Mouse (Mus musculus) Patski (cell line): ENCODE results near the gene Ceacam1. TPM values are rescaled to one million over a fixed set of nuclear protein-coding genes. Genes with fewer than 3 reads are reported as not detected.

Experiments used
- ATAC-seq: fragments of 100-300 bp; one replicate; pipeline ENCODE4 v1.8.0; 2021
- CTCF ChIA-PET: fragments of 350-600 bp; sonication (Branson Sonifier 250); formaldehyde crosslinking; loops from one replicate; lab custom pipeline; 2022; ENCODE audit warnings: inconsistent platforms; lab: Charles Lee
- POLR2A ChIA-PET: fragments of 350-600 bp; sonication (Branson Sonifier 250); formaldehyde crosslinking; loops from one replicate; lab custom pipeline; 2022; ENCODE audit warnings: antibody characterized with exemption, inconsistent platforms; lab: Charles Lee
- DNase-seq: peaks from one replicate; pipeline ENCODE4 v3.0.0-alpha.2; 2011; ENCODE audit warnings: low read depth, low spot score
- H3K27me3 ChIP-seq: fragments of 371-371 bp; one replicate; pipeline ENCODE4 v1.5.1; 2021
- CTCF ChIP-seq: fragments of 100-300 bp; IDR thresholded peaks from one replicate; pipeline ENCODE4 v1.5.1; 2021
- in situ Hi-C: fragments of 300-500 bp; cut with MboI; formaldehyde crosslinking; loops from 3 replicates; pipeline ENCODE4 v1.11.1; 2018; ENCODE audit warnings: low pct_unique_long_range_greater_than_20kb, mixed read lengths
- polyA plus RNA-seq: library from polyadenylated mRNA; unstranded; gene quantifications from one replicate; pipeline ENCODE4 v1.2.3, GENCODE M21; 2021

Gene Ceacam1
- polyA plus RNA-seq, 1 experiment from 2014 or later, result 1.2 TPM

DNA sequence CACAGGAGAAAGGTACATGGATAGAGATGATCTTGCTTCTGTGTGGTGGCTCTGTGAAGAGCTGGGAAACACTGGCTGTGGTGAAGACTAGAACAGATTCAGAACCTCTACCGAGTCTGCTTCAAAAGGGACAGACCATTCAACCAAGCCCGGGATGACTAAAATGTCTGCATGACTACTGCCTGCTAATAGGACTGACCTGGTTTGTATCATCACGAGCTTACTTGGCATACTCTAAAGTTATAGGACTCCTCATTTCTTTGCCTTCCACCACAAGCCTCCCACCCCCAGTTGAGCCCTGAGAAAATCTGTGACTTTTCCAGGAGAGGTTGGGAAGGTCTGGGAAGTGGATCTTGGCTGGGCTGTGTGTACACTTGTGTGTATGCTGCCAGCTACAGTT lies 65.5 kb downstream of the Ceacam1 start:
- no peak for DNase-seq
- ChIA-PET POLR2A (no interaction called here), CTCF (interaction anchor here (1.0 to 3.1 kb wide), 2 partner anchors 9 to 32 kb away, joined by 3 to 14 read pairs; no protein-coding TSS in a partner anchor)
- in situ Hi-C loops, result no loop called here
- ATAC-seq, result no peak
- no peak for TF ChIP-seq CTCF
- no peaks in the 10 kb centered on the region for H3K27me3 ChIP-seq

Other genes starting within 250 kb of the Ceacam1 start
- gene Gsk3a, start 239.8 kb downstream of the Ceacam1 start, polyA plus RNA-seq, result 93.7 TPM
- gene Erf, start 226.8 kb downstream of the Ceacam1 start, polyA plus RNA-seq, result 45.9 TPM
- 138 TPM for gene Cic, start 209.9 kb downstream of the Ceacam1 start, polyA plus RNA-seq
- 157 TPM for gene Pafah1b3, start 179.6 kb downstream of the Ceacam1 start, polyA plus RNA-seq
- gene Prr19, start 176.2 kb downstream of the Ceacam1 start, polyA plus RNA-seq, result 0.18 TPM
- gene Tmem145, start 171.5 kb downstream of the Ceacam1 start, polyA plus RNA-seq, result 1.7 TPM
- 105 TPM for gene Megf8, start 160.4 kb downstream of the Ceacam1 start, polyA plus RNA-seq
- gene Cnfn, start 107.9 kb downstream of the Ceacam1 start, polyA plus RNA-seq, result not detected
- 13.2 TPM for gene Lipe, start 78.9 kb downstream of the Ceacam1 start, polyA plus RNA-seq
- gene Cxcl17, start 64.7 kb downstream of the Ceacam1 start, polyA plus RNA-seq, result 0.10 TPM
- gene Ceacam2, start 62.3 kb upstream of the Ceacam1 start, polyA plus RNA-seq, result 0.28 TPM
- gene Erich4, start 138.3 kb upstream of the Ceacam1 start, polyA plus RNA-seq, result not detected
- gene Dmac2, start 141.8 kb upstream of the Ceacam1 start, polyA plus RNA-seq, result 43.3 TPM
- gene B3gnt8, start 149.1 kb upstream of the Ceacam1 start, polyA plus RNA-seq, result 0.23 TPM
- gene Bckdha, start 181.4 kb upstream of the Ceacam1 start, polyA plus RNA-seq, result 72.5 TPM
- 32.9 TPM for gene Exosc5, start 181.6 kb upstream of the Ceacam1 start, polyA plus RNA-seq
- 0.49 TPM for gene Tmem91, start 197.6 kb upstream of the Ceacam1 start, polyA plus RNA-seq
- gene B9d2, start 203.2 kb upstream of the Ceacam1 start, polyA plus RNA-seq, result 40.2 TPM
- 29.7 TPM for gene Tgfb1, start 209.4 kb upstream of the Ceacam1 start, polyA plus RNA-seq
- gene Ccdc97, start 241.5 kb upstream of the Ceacam1 start, polyA plus RNA-seq, result 33.7 TPM